Mouse (Mus musculus): Measurements from ENCODE around the gene Prickle3. TPM values are rescaled to one million over a fixed set of nuclear protein-coding genes. Genes with fewer than 3 reads are reported as not detected.
"Not testable (repeated sequence)": the region's sequence is repeated elsewhere in the genome, so short reads cannot be mapped to it uniquely, and the experiment has no call there.

The Prickle3 gene
- polyA plus RNA-seq, 1 experiment from 2014 or later = 2.0 TPM

- 0 out of 2 replicates have a peak within 1 kb of the TSS, but pooled peaks have one; percentile 37 for H3K9ac ChIP-seq
- not testable (repeated sequence) for H3K27me3 ChIP-seq; H3K9me3 ChIP-seq; H3K36me3 ChIP-seq; H3K4me1 ChIP-seq (replicated peaks)
- peak within 1 kb of the TSS; percentile 61; the same call in 1 of the 2 replicates for H3K27ac ChIP-seq (replicated peaks)
- peak; percentile 97 for ATAC-seq (ENCODE audit: low FRiP score, low read depth)
- H3K4me2 ChIP-seq = peak within 1 kb of the TSS; percentile 52
- 17% methylated on average over 36 of the region's 60 CpGs for WGBS
- H3K4me3 ChIP-seq = peak within 1 kb of the TSS; percentile 35
These were observed 57.3 kb downstream of the Prickle3 start, which contains the start of gene Wdr45 for GRCm38 (mm10) chrX:7714135-7714899. TSS of gene Wdr45 (plus strand) at chrX:7714333.

GRCm38 (mm10) chrX:7716058-7716457, 59.0 kb downstream of the Prickle3 start:
- not testable (repeated sequence) for H3K27ac ChIP-seq (replicated peaks); ATAC-seq (ENCODE audit: low FRiP score, low read depth); H3K27me3 ChIP-seq; H3K9ac ChIP-seq; H3K4me3 ChIP-seq; H3K4me2 ChIP-seq; H3K36me3 ChIP-seq; H3K9me3 ChIP-seq; H3K4me1 ChIP-seq (replicated peaks)
- 57% methylated on average over 1 of the region's 1 CpGs for WGBS

Other genes with a start within 250 kb of the Prickle3 start
- gene Foxp3, start 83.6 kb upstream of the Prickle3 start, polyA plus RNA-seq (2015; fragmentation: Nextera tagmentation; extraction: Ambion mirVana) = 0.06 and 0.16 TPM in 2 replicates
- 6.8 and 7.4 TPM in 2 replicates for gene Ppp1r3f, start 83.0 kb upstream of the Prickle3 start, polyA plus RNA-seq (2015; fragmentation: Nextera tagmentation; extraction: Ambion mirVana)
- gene Ccdc22, start 51.7 kb upstream of the Prickle3 start, polyA plus RNA-seq (2015; fragmentation: Nextera tagmentation; extraction: Ambion mirVana) = 30.6 and 31.5 TPM in 2 replicates
- 0.14 and 0.22 TPM in 2 replicates for gene Cacna1f, start 50.2 kb upstream of the Prickle3 start, polyA plus RNA-seq (2015; fragmentation: Nextera tagmentation; extraction: Ambion mirVana)
- gene Syp, start 18.8 kb upstream of the Prickle3 start, polyA plus RNA-seq (2015; fragmentation: Nextera tagmentation; extraction: Ambion mirVana) = 195 and 197 TPM in 2 replicates
- gene Plp2, start 14.1 kb downstream of the Prickle3 start, polyA plus RNA-seq (2015; fragmentation: Nextera tagmentation; extraction: Ambion mirVana) = 20.5 and 22.9 TPM in 2 replicates
- gene Magix, start 24.0 kb downstream of the Prickle3 start, polyA plus RNA-seq (2015; fragmentation: Nextera tagmentation; extraction: Ambion mirVana) = 0.08 and 0.10 TPM in 2 replicates
- gene Gpkow, start 39.9 kb downstream of the Prickle3 start, polyA plus RNA-seq (2015; fragmentation: Nextera tagmentation; extraction: Ambion mirVana) = 43.0 and 46.8 TPM in 2 replicates
- gene Wdr45, start 57.1 kb downstream of the Prickle3 start, polyA plus RNA-seq (2015; fragmentation: Nextera tagmentation; extraction: Ambion mirVana) = 30.9 and 32.1 TPM in 2 replicates
- gene Gm45208, start 65.0 kb downstream of the Prickle3 start, polyA plus RNA-seq (2015; fragmentation: Nextera tagmentation; extraction: Ambion mirVana) = 1.9 TPM in 1 of 2 replicates, not detected in the other
- 126 and 132 TPM in 2 replicates for gene Praf2, start 71.2 kb downstream of the Prickle3 start, polyA plus RNA-seq (2015; fragmentation: Nextera tagmentation; extraction: Ambion mirVana)
- 63.2 and 66.1 TPM in 2 replicates for gene Ccdc120, start 93.6 kb downstream of the Prickle3 start, polyA plus RNA-seq (2015; fragmentation: Nextera tagmentation; extraction: Ambion mirVana)
- 24.1 and 25.5 TPM in 2 replicates for gene Tfe3, start 105.3 kb downstream of the Prickle3 start, polyA plus RNA-seq (2015; fragmentation: Nextera tagmentation; extraction: Ambion mirVana)
- 68.0 and 73.8 TPM in 2 replicates for gene Gripap1, start 132.5 kb downstream of the Prickle3 start, polyA plus RNA-seq (2015; fragmentation: Nextera tagmentation; extraction: Ambion mirVana)
- gene Kcnd1, start 165.0 kb downstream of the Prickle3 start, polyA plus RNA-seq (2015; fragmentation: Nextera tagmentation; extraction: Ambion mirVana) = 3.1 and 4.2 TPM in 2 replicates
- gene Otud5, start 184.1 kb downstream of the Prickle3 start, polyA plus RNA-seq (2015; fragmentation: Nextera tagmentation; extraction: Ambion mirVana) = 48.1 and 48.3 TPM in 2 replicates
- 24.8 and 25.8 TPM in 2 replicates for gene Pim2, start 221.0 kb downstream of the Prickle3 start, polyA plus RNA-seq (2015; fragmentation: Nextera tagmentation; extraction: Ambion mirVana)
- 45.7 and 47.7 TPM in 2 replicates for gene Slc35a2, start 226.8 kb downstream of the Prickle3 start, polyA plus RNA-seq (2015; fragmentation: Nextera tagmentation; extraction: Ambion mirVana)
- gene Pqbp1, start 242.0 kb downstream of the Prickle3 start, polyA plus RNA-seq (2015; fragmentation: Nextera tagmentation; extraction: Ambion mirVana) = 199 and 209 TPM in 2 replicates
- gene Timm17b, start 242.1 kb downstream of the Prickle3 start, polyA plus RNA-seq (2015; fragmentation: Nextera tagmentation; extraction: Ambion mirVana) = 155 and 158 TPM in 2 replicates